Mouse (Mus musculus) retina, postnatal 1 day (tissue): ENCODE measurements at regions not wholly inside any gene's neighbourhood (a gene's known extent, or its start where the extent isn't known, plus 50 kb on each side); places are given as distances from the start of the nearest gene placed in this dataset.
A peak's percentile ranks its signal among the peaks of the same experiment; 100 is the strongest.

ENCODE experiments used
- DNase-seq: peaks from one replicate; pipeline ENCODE4 v3.0.0-alpha.2; 2012

DNA sequence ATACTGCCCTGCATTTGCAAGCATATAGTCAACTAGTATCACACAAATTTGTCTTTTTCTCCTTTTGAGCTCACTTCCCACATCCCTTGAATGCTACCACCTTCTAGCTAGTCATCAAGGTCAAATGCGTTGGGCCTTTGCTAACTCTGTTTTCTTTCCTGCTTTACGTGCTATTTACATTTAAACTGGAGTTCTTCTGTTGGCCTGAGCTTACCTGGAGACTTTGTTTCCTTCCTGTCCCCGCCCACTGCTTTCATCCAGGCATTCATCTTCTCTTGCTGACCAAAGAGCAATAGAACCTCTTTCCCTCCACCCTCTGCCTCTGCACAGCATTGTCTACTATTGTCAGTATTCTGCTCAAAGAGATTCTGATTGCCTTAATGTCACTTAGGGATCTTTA, 237.0 kb downstream of the Papss1 start:
- DNase-seq = no peak

GRCm38 (mm10) chr3:131802841-131803240, 238.3 kb downstream of the Papss1 start:
- DNase-seq = no peak

GRCm38 (mm10) chr3:131808127-131808526, 243.6 kb downstream of the Papss1 start:
- DNase-seq = no peak

DNA sequence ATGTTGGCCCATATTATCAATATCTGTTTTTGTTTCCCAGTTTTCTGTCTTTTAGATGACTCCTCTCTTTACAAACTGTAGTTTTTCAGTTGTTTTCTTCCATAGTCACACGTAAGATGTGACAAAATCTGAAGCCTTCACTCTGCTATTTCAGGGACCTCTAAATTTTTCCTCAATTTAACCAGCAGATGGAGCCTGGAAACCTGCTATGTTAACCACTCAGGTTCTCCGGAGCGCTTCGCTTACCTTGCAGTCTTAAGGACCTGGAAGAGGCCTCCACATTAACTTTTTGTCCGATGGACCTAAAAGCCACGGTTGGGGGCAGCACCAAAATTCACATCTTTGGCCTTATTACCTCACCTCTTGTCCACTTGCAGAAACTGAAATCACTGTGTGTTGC, 248.4 kb downstream of the Papss1 start:
- peak; percentile 18 for DNase-seq

GRCm38 (mm10) chr3:131818806-131819205, 254.2 kb downstream of the Papss1 start:
- no peak for DNase-seq

- no peak for DNase-seq
Observed at GRCm38 (mm10) chr3:131857442-131857841, 227.7 kb upstream of the Dkk2 start.

DNA sequence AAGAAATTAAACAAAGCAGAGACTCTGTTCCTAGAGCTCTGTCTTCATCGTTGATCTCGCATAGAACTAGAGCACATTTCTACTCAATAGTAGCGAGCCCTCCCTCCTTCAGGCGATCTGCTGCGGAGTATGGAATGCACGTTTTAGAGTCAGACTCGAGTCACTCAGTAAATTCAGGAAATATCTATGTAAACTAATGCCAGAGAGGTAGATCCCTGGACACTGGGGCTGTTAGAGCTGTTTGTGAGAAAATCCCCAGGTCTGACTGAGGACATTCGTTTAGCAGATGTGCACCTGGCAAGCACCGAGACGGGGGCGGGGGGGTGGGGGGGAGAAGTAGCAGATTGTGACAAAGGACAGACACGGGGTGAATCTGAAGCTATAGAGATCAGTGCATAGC, 226.0 kb upstream of the Dkk2 start:
- DNase-seq = no peak

- DNase-seq = no peak
Observed at GRCm38 (mm10) chr3:131865106-131865505, 220.0 kb upstream of the Dkk2 start.

- no peak for DNase-seq
Observed at GRCm38 (mm10) chr3:131867266-131867665, 217.8 kb upstream of the Dkk2 start.

DNA sequence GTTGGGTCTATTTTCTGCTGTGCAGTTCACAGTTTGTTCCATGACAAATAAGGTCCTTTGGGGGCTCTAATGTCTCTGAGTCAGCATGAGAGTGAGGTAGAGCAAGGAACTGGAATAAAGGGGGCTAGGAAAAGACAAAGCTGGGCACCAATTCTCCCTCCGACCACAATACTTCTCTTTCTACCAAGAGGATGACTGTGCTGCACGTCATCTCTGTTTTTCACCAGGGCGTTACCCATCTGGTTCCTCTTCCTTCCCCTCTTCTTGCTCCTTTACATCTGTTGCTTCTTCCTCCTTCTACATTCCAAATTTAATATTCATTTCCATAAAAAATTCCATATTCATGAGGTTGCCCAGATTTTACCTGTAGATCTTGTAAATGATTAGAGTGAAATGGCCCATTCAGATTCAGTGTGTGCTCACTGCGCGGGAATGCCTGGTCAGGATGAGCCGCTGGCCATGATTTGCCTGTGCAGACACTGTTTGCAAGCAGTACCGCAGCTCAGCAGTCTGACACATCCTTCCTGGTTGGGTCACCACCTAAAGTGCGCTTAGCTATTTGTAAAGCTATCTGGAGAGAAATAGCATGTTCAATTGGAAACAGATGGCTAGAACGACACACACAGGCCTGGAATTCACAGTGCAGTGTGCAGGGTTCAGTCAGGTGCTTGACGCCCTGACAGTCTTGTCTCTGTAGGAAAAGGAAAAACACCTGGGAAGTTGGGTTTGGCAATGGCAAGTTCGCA, 216.7 kb upstream of the Dkk2 start:
- DNase-seq = no peak

DNA sequence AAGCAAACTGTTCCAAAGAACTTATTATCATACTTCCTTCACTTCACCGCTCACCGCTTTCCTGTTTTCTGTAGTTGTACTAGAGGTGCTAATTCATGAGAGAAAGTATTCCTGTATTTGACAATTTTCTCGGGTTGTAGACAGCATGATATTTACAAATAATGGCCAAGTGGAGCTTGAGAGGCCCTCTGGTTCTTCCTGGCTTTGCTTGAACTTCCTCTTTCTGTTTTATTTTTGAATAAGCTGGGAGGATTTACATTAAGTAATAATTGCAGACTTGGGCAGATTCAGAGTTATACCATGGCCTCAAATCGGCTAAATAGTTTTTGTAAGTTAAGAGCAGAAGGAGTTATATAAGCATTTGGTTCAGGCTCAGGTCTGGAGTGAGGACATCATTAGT, 215.8 kb upstream of the Dkk2 start:
- DNase-seq = no peak

- DNase-seq = no peak
Observed at GRCm38 (mm10) chr3:131882667-131883066, 202.4 kb upstream of the Dkk2 start.

DNA sequence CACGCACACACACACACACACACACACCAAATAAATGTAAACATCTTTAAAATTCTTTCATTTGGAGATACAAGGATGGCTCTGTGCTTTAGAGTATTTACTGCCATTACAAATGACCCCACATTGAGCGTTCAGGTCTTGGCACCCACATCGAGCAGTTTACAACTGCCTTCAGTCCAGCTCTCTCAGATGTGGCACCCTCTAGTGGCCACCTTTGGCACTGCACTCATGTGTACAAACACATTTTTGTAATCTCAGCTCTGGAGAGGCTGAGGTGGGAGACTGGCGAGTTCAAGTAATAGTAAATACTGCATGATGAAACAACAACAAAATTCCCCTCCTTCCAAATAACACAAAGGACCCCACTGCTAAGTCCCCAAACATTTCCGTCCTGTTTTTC, 198.6 kb upstream of the Dkk2 start:
- DNase-seq = peak; percentile 24

GRCm38 (mm10) chr3:131886984-131887383, 198.1 kb upstream of the Dkk2 start:
- no peak for DNase-seq

DNA sequence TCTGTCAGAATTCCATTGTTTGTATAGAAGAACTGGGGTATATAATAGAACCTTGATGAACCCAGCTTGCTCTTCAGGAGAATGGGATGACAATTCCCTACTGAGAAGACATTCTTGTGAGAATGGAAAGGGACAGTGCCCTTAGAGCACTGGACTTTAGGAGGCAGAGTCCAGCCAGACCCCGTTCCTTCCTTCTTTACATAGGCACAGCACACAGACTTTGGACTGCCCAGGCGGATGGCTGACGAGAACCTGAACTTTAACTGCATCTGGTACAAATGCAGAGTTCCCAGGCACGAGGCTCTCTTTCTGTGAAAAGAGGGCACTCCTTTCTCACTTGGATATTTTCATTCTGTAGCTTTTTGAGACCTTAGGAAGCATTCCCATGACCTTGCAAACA, 197.4 kb upstream of the Dkk2 start:
- no peak for DNase-seq

- DNase-seq = no peak
Observed at GRCm38 (mm10) chr3:131891941-131892340, 193.2 kb upstream of the Dkk2 start.

DNA sequence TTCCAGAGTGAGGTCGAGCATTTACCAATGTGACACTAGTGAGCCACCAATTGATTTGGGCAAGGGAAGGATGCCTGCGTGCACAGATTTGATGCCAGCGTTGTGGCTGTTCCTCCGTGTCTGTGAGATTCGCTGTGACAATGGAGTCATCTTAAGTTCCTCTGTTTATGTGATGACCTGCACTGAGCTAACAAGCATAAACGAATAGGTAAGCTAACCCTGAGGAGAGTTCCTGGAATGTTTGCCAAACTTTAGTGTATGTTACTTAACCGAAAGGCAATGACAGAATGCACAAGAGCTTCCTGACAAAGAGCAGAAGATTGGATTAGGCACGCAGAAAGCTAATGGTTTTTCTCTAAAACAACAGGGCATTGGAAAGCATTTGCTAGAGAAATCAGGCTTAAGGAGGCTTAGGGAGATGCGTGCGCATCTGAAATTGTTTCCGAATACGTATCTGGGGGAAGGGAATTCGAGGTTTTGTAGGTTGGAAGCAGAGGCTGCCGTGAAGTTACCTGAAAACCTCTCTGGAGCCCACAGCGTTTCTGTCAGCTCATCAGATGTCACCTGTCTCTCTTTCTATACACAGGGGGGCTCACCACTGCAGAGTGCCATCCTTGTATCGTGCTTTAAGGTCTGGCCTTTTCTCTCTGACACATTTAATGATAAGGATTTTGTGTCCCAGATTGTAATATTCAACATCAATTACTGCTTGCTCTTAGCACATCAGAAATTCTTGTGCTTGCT, 191.9 kb upstream of the Dkk2 start:
- peak; percentile 24 for DNase-seq

DNA sequence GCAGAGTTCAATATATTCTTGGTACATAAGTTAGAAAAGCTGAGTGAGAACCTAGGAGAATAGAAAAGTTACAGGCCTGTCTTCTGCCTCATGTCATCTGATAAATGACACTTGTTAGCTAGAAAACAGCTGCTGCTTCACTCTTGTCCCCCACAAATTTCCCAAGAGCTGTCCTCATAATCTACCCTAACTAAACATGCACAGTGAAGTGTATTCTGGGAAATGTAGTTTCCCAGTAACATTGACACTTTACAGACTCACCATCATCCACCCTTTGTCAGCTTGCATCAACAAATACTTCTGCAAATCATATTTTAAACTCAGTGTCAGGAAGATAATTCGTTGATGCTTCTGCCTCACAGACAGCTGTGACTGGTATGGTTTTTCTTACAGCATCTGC, 190.0 kb upstream of the Dkk2 start:
- no peak for DNase-seq

- DNase-seq = no peak
Observed at GRCm38 (mm10) chr3:131913534-131913933, 171.6 kb upstream of the Dkk2 start.

DNA sequence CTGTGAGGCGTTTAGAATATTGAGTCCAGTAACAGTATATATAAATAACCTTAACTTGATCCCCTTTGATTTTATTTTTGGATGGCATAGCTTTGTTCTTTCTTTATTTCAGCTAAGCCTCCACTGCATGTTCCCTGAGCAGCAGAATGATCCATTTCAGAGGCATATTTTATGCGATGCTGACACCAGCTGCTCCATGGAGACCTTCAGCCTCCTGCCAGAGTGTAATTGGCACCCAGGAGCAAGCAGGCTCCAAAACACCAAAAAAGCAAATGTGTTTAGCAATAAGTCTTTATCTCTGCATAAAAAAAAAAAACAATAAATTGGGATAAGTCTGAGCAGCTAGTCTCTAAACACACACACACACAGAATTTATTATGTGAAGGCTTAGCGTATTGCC, 170.7 kb upstream of the Dkk2 start:
- DNase-seq = no peak

GRCm38 (mm10) chr3:131914997-131915396, 170.1 kb upstream of the Dkk2 start:
- DNase-seq = no peak

- DNase-seq = no peak
Observed at GRCm38 (mm10) chr3:131917734-131918534, 167.2 kb upstream of the Dkk2 start.

DNA sequence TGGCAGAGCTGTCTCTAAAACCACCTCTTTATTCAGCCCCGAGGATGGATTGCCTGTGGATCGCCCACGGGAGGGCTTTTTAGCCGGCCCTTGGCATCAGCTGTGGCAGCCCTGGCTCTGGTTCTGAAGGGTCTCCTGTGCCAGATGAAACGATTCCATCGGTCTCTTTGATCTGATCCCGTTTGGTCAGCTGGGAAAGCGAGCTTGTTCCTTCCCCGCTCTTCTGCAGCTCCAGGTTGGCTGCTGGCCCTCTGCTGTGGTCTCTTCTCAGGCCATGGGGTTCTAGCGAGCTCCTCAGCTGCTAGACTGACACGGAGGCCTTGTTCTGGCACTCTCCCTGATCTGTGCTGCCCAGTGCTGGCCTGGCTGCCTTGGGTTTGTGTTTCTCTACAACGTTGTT, 165.6 kb upstream of the Dkk2 start:
- DNase-seq = no peak

- no peak for DNase-seq
Observed at GRCm38 (mm10) chr3:131921161-131921560, 163.9 kb upstream of the Dkk2 start.
